Mouse (Mus musculus) adrenal gland, adult 8-10 months (tissue): ENCODE results near the gene Nobox. TPM values are rescaled to one million over a fixed set of nuclear protein-coding genes. Genes with fewer than 3 reads are reported as not detected.
A peak's percentile ranks its signal among the peaks of the same experiment; 100 is the strongest.

Experiments used
- DNase-seq: peaks from one replicate; pipeline ENCODE4 v3.0.0; 2022
- total RNA-seq, 4 experiments: library from RNA; stranded (reverse); gene quantifications; 2 replicates each; pipeline ENCODE4 v1.2.4; 2022

The Nobox gene
- total RNA-seq, 4 experiments from 2014 or later, result 0.12 to 0.18 TPM; not detected in 2

DNA sequence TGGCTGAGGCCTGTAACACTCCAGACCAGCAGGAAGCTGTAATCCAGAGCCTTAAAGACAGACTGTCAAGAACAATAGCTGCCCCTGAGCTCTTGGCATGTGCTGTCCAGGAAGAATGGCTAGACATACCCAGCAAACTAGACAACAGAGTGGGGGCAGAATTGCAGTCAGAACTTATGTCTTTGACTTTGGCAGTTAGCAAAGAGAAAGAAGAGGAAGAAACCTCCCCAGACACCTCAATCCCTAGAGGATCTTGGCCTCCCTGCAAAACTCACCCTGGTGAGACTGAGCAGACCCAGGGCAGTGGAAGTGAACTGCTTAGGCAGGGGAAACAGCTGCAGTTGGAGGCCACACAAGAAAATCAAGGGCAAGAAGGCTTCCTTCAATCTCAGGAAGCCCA, 36.8 kb downstream of the Nobox start:
- no peak for DNase-seq

GRCm38 (mm10) chr6:43266356-43266755, 43.0 kb downstream of the Nobox start:
- DNase-seq, result peak; percentile 13

DNA sequence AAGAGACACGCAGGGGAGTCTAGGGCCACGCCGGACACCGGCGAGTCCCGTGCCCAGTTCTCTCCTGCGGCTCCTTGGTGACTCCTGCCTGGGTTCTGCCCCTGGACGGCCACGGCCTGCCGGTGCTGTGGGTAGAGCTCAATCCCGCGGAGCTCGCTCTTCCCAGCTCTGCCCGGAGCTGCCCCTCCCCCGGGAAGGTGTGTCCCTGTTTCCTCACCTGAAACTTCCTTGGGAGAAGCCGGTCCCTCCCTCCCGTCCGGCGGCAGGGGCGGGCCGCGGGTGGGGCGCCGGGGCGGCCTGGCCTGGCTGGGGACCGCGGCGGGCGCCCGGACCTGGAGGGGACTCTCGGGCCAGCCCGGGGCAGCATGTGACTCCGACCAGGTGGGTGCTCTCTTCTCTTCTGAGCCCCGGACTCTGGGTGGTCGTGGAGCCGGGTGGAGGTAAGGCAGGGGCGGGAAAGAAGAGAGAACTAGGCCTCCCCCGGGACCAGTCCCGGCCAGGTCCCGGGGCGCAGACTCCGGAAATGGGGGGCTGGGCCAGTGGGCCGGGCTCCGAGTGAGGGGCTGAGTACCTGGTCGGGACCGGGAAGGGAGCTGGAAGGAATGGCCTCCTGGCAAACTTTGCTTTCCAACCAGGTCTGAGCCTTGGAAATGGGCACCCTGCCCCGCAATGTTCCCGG, 43.9 kb downstream of the Nobox start, which contains the start of gene Arhgef5:
Gene Arhgef5 (plus strand): TSS at position 220 of the 679 bp plus-strand sequence.
- peak; percentile 43 for DNase-seq

DNA sequence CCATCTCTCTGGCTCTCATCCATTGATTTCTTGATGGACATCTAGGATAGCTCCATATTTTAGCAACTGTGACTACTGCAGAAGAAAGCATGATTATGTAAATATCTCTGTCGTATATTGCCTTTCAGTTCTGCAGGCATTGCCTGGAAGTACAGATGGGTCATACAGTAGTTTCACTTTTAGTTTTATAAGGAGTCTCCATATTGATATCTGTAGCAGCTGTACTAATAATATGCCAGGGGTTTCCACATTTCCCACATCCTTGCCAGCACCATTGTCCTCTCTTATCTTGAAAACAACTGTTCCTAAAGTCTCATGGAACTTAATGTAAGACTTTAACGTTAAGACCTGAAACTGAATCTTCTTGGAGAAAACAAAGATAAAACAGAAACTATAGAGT, 48.6 kb downstream of the Nobox start:
- no peak for DNase-seq

DNA sequence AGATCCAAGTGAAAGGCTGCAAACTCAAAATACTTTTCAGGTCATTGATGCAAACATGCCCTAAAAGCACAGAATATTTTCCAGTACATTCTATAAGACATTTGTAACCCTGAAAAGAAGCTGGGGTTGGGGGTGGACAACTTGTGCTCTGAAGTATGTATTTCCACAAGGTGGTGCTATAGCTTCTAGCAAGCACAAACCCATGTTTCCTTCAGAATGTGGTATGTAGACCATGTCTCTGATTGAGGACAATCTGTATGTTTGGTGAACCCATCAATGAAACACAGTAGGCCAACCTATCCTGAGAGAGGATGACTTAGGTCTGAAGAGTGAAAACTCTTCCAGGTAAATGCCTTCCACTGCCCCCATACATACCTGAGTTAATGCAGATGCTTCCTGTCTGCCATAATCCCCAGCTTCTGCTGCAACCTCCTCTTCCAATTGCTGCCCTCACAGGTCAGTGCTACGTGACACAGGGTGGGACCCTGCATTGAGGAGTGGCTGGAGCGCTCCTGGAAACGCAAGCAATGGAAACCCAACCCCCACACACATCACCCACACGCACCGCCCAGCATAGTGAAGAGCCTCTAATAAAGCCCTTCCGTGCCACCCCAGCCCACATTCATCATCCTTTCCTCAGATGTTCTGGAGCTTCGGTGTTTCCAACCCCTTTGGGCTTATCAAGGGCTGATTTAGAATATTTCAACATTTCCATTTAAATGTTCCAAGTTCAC, 55.0 kb downstream of the Nobox start:
- no peak for DNase-seq

Other genes with a start within 250 kb of the Nobox start
- gene Olfr441, start 203.2 kb downstream of the Nobox start, total RNA-seq, result not detected
- gene Olfr237-ps1, start 163.0 kb downstream of the Nobox start, total RNA-seq, result not detected
- gene Olfr437, start 146.3 kb downstream of the Nobox start, total RNA-seq, result not detected
- gene Olfr13, start 137.4 kb downstream of the Nobox start, total RNA-seq, result not detected
- gene Olfr435, start 112.4 kb downstream of the Nobox start, total RNA-seq, result not detected
- not detected for gene Olfr434, start 96.5 kb downstream of the Nobox start, total RNA-seq
- not detected for gene Olfr47, start 78.0 kb downstream of the Nobox start, total RNA-seq
- gene Arhgef5, start 44.0 kb downstream of the Nobox start, total RNA-seq, result 10 to 100 TPM; 20.5 to 35.0 (median 24.1) TPM